Mouse (Mus musculus) CH12.LX (cell line): ENCODE measurements around the gene Cic. TPM values are rescaled to one million over a fixed set of nuclear protein-coding genes. Genes with fewer than 3 reads are reported as not detected.
A peak's percentile ranks its signal among the peaks of the same experiment; 100 is the strongest.

Source experiments
- DNase-seq: peaks from one replicate; pipeline ENCODE4 v3.0.0-alpha.2; 2013; ENCODE audit errors: extremely low read depth
- H3K27ac ChIP-seq: 2 replicates; pipeline ENCODE4 v1.5.1; 2012; ENCODE audit warnings: low read depth, mild to moderate bottlenecking, control low read depth, moderate library complexity; ENCODE audit not compliant: insufficient read depth
- H3K27me3 ChIP-seq: replicated peaks from 2 replicates; pipeline ENCODE3; 2012; ENCODE audit warnings: inconsistent platforms
- H3K36me3 ChIP-seq, 2 experiments: replicated peaks in 1 of 2; 2 replicates each; pipeline versions ENCODE3 to v1.6.1; 2012; ENCODE audit warnings: inconsistent platforms in 1 of 2, low read length in 1 of 2, mild to moderate bottlenecking in 1 of 2, mixed read lengths in 1 of 2, moderate library complexity in 1 of 2; ENCODE audit not compliant: control insufficient read depth in 1 of 2, insufficient read depth in 1 of 2
- H3K4me1 ChIP-seq, 2 experiments: 2 replicates each; pipeline ENCODE4 v1.6.1; 2012; ENCODE audit warnings: inconsistent platforms in 1 of 2, moderate library complexity in 1 of 2; ENCODE audit not compliant: insufficient read depth in 2 of 2, control insufficient read depth in 1 of 2
- H3K4me2 ChIP-seq: 2 replicates; pipeline ENCODE4 v1.6.1; 2012; ENCODE audit warnings: low read depth, mild to moderate bottlenecking, control low read depth; ENCODE audit not compliant: poor library complexity, insufficient read depth, severe bottlenecking
- H3K4me3 ChIP-seq, 3 experiments: fragments of 150-350 bp in 1 of 3; sonication (generic) in 1 of 3; replicated peaks in 1 of 3; 2 replicates each; pipeline versions ENCODE3 to v1.5.1; 2011 to 2012; ENCODE audit warnings: low read depth in 2 of 3, low read length in 2 of 3, mild to moderate bottlenecking in 2 of 3, moderate library complexity in 2 of 3, control low read depth in 1 of 3, improper control_type of control experiment in 1 of 3, inconsistent platforms in 1 of 3, mixed read lengths in 1 of 3; ENCODE audit not compliant: poor library complexity in 1 of 3
- H3K79me2 ChIP-seq: replicated peaks from 2 replicates; pipeline ENCODE4 v1.6.1; 2012; ENCODE audit warnings: mild to moderate bottlenecking, moderate library complexity; ENCODE audit not compliant: control insufficient read depth, poor library complexity, insufficient read depth, severe bottlenecking; ENCODE audit errors: extremely low read depth
- H3K9ac ChIP-seq: 2 replicates; pipeline ENCODE4 v1.6.1; 2012; ENCODE audit warnings: low read depth, mild to moderate bottlenecking, control low read depth, moderate library complexity; ENCODE audit not compliant: insufficient read depth
- H3K9me3 ChIP-seq: replicated peaks from 2 replicates; pipeline ENCODE3; 2012; ENCODE audit warnings: low read length, inconsistent platforms, mixed read lengths
- CHD1 ChIP-seq: IDR thresholded peaks from 2 replicates; pipeline ENCODE4 v1.6.1; 2012; ENCODE audit warnings: low read depth, low read length, improper control_type of control experiment, inconsistent platforms
- CHD2 ChIP-seq: IDR thresholded peaks from 2 replicates; pipeline ENCODE4 v1.6.1; 2011; ENCODE audit warnings: low read length, improper control_type of control experiment
- CTCF ChIP-seq, 2 experiments: IDR thresholded peaks in 1 of 2; conservative IDR thresholded peaks in 1 of 2; 2 replicates each; pipeline ENCODE4 v1.5.1; 2011 to 2012; ENCODE audit warnings: low read depth in 2 of 2, low read length in 2 of 2, improper control_type of control experiment in 1 of 2, inconsistent platforms in 1 of 2, mild to moderate bottlenecking in 1 of 2, moderate library complexity in 1 of 2
- E2F4 ChIP-seq: IDR thresholded peaks from 2 replicates; pipeline ENCODE4 v1.6.1; 2011; ENCODE audit warnings: low read depth, low read length, improper control_type of control experiment; ENCODE audit not compliant: insufficient replicate concordance
- GABPA ChIP-seq: IDR thresholded peaks from 2 replicates; pipeline ENCODE4 v1.6.1; 2012; ENCODE audit warnings: low read depth, low read length, improper control_type of control experiment, inconsistent platforms; ENCODE audit not compliant: insufficient replicate concordance
- IRF4 ChIP-seq: IDR thresholded peaks from 2 replicates; pipeline ENCODE4 v1.6.1; 2014; ENCODE audit warnings: low read depth, mild to moderate bottlenecking, inconsistent platforms, low read length, improper control_type of control experiment
- JUND ChIP-seq: conservative IDR thresholded peaks from 2 replicates; pipeline ENCODE4 v1.6.1; 2011; ENCODE audit warnings: low read depth, low read length, improper control_type of control experiment
- MYC ChIP-seq: IDR thresholded peaks from 2 replicates; pipeline ENCODE4 v1.6.1; 2011; ENCODE audit warnings: low read depth, mild to moderate bottlenecking, improper control_type of control experiment, low read length
- NRF1 ChIP-seq: IDR thresholded peaks from 2 replicates; pipeline ENCODE4 v1.6.1; 2014; ENCODE audit warnings: low read depth, mild to moderate bottlenecking, inconsistent platforms, low read length, improper control_type of control experiment, moderate library complexity
- PAX5 ChIP-seq: IDR thresholded peaks from 2 replicates; pipeline ENCODE4 v1.6.1; 2012; ENCODE audit warnings: low read length, inconsistent platforms, mixed read lengths
- POLR2A ChIP-seq: IDR thresholded peaks from 2 replicates; pipeline ENCODE4 v1.6.1; 2011; ENCODE audit warnings: low read depth, mild to moderate bottlenecking, improper control_type of control experiment, low read length
- SIN3A ChIP-seq: IDR thresholded peaks from 2 replicates; pipeline ENCODE4 v1.6.1; 2012; ENCODE audit warnings: low read length, improper control_type of control experiment, inconsistent platforms
- TCF12 ChIP-seq: IDR thresholded peaks from 2 replicates; pipeline ENCODE4 v1.6.1; 2014; ENCODE audit warnings: low read depth, mild to moderate bottlenecking, inconsistent platforms, low read length, improper control_type of control experiment
- USF2 ChIP-seq: conservative IDR thresholded peaks from 2 replicates; pipeline ENCODE4 v1.6.1; 2011; ENCODE audit warnings: low read depth, low read length, improper control_type of control experiment
- dilution Hi-C: fragments of 300-500 bp; cut with MboI; formaldehyde crosslinking; loops from 2 replicates; pipeline ENCODE4 v1.14.3; 2020; ENCODE audit warnings: low sequenced_read_pairs; ENCODE audit not compliant: extremely low pct_unique_long_range_greater_than_20kb, extremely low pct_ligation_motif_present
- in situ Hi-C: fragments of 300-500 bp; cut with MboI; formaldehyde crosslinking; loops from 3 replicates; pipeline ENCODE4 v1.14.3; 2019; ENCODE audit warnings: low sequenced_read_pairs, low pct_ligation_motif_present, low pct_unique_long_range_greater_than_20kb, mixed read lengths
- polyA plus RNA-seq: library from polyadenylated mRNA; unstranded; fragments of >175 nt; gene quantifications from 2 replicates; pipeline ENCODE4 v1.2.1, GENCODE M21; 2012; ENCODE audit warnings: low read depth; ENCODE audit not compliant: insufficient read length
- total RNA-seq, 2 experiments: library from RNA; depleted of rRNA; stranded (reverse); fragments of 300-350 nt in 1 of 2; fragments of >200 nt in 1 of 2; gene quantifications; 2 replicates each; pipeline ENCODE4 v1.2.3; 2012 to 2014

Cic gene
- total and polyA plus RNA-seq, 3 experiments: 2.5 to 34.5 (median 21.7) TPM

- peak; percentile 42; the same call in 1 of the 2 replicates for TF ChIP-seq NRF1
- TF ChIP-seq IRF4: peak; percentile 45; the same call in 1 of the 2 replicates
- TF ChIP-seq E2F4: no peak
- TF ChIP-seq GABPA: peak; percentile 54; the same call in 1 of the 2 replicates
- TF ChIP-seq USF2: no peak
These were observed 403 bp downstream of the Cic start (continued) for GRCm38 (mm10) chr7:25267751-25268463.

- dilution Hi-C loops: no loop called here
- H3K27me3 ChIP-seq: no peaks in the 10 kb centered on the region
- H3K4me1 ChIP-seq: peaks cover 28 to 39% of the 10 kb centered on the region in 2 experiments
- in situ Hi-C loops: no loop called here
- H3K9me3 ChIP-seq: no peaks in the 10 kb centered on the region
- DNase-seq: no peak
- H3K79me2 ChIP-seq: 0 out of 2 replicates have a peak, but pooled peaks cover 2% of the 10 kb centered on the region
- H3K9ac ChIP-seq: peak overlapping the region; percentile 91
- H3K4me3 ChIP-seq: peak overlapping the region; percentile 77 to 97 (median 93)
- H3K4me2 ChIP-seq: peak overlapping the region; percentile 90
- H3K36me3 ChIP-seq: peaks cover 27 to 32% of the 10 kb centered on the region in 2 experiments
- peak overlapping the region; percentile 74 for H3K27ac ChIP-seq
- TF ChIP-seq POLR2A (no peak), PAX5 (no peak), MYC (no peak), SIN3A (0 out of 2 replicates have a peak, but pooled peaks have one; percentile 15), JUND (no peak), CHD2 (no peak), CHD1 (no peak)
These were observed 1.1 kb downstream of the Cic start for GRCm38 (mm10) chr7:25268588-25268987.

- in situ Hi-C loops: no loop called here
- dilution Hi-C loops: no loop called here
- DNase-seq: no peak
- H3K4me3 ChIP-seq: peak overlapping the region; percentile 77 to 97 (median 93)
- H3K9ac ChIP-seq: peak overlapping the region; percentile 91
- peaks cover 30 to 36% of the 10 kb centered on the region in 2 experiments for H3K36me3 ChIP-seq
- H3K79me2 ChIP-seq: 0 out of 2 replicates have a peak, but pooled peaks cover 2% of the 10 kb centered on the region
- TF ChIP-seq CTCF (conservative IDR thresholded peaks at IDR 0.05 in 1 of 2, IDR thresholded peaks at IDR 0.05 in 1 of 2; ENCODE audit: low read depth in 2 of 2, low read length in 2 of 2) (no peak), SIN3A (0 out of 2 replicates have a peak, but pooled peaks have one; percentile 25), TCF12 (0 out of 2 replicates have a peak, but pooled peaks have one; percentile 5)
- H3K4me1 ChIP-seq: peaks cover 28 to 44% of the 10 kb centered on the region in 2 experiments
- peak overlapping the region; percentile 74 for H3K27ac ChIP-seq
- H3K27me3 ChIP-seq: no peaks in the 10 kb centered on the region
- H3K9me3 ChIP-seq: no peaks in the 10 kb centered on the region
- H3K4me2 ChIP-seq: peak overlapping the region; percentile 90
These were observed 1.5 kb downstream of the Cic start for GRCm38 (mm10) chr7:25269029-25269428.
